Mouse (Mus musculus): ENCODE measurements around the gene Rnaseh2a. TPM values are rescaled to one million over a fixed set of nuclear protein-coding genes. Genes with fewer than 3 reads are reported as not detected.

Rnaseh2a gene
- polyA plus RNA-seq, 1 experiment, result 88.1 TPM

GRCm38 (mm10) chr8:84981644-84982498 lies 12.3 kb upstream of the Rnaseh2a start:
- Histone ChIP-seq H3K27ac (ENCODE audit: insufficient read depth, low read length) (no peak overlapping the region), H3K27me3 (ENCODE audit: control insufficient read depth, insufficient read depth, low read length, poor library complexity, severe bottlenecking) (no peaks in the 10 kb centered on the region), H3K9me3 (replicated peaks; ENCODE audit: control insufficient read depth, insufficient read depth, low read length, poor library complexity, severe bottlenecking) (no peaks in the 10 kb centered on the region), H3K36me3 (ENCODE audit: control insufficient read depth, insufficient read depth, low read length, poor library complexity, severe bottlenecking) (no peaks in the 10 kb centered on the region), H3K4me1 (ENCODE audit: control insufficient read depth, insufficient read depth, low read length) (peaks cover 7% of the 10 kb centered on the region), H3K9ac (ENCODE audit: low read depth, poor library complexity, severe bottlenecking) (no peak overlapping the region), H3K4me3 (ENCODE audit: low read depth, low read length) (no peak overlapping the region)
- TF ChIP-seq POLR2A (IDR thresholded peaks at IDR 0.05; ENCODE audit: insufficient read depth, low read length) (no peak), EP300 (IDR thresholded peaks at IDR 0.05; ENCODE audit: insufficient read depth, low read depth, low read length) (no peak), CTCF (IDR thresholded peaks at IDR 0.05; ENCODE audit: low read depth, low read length) (no peak)

GRCm38 (mm10) chr8:84980622-84981358 lies 11.2 kb upstream of the Rnaseh2a start:
- peaks cover 7% of the 10 kb centered on the region for H3K4me1 ChIP-seq (ENCODE audit: control insufficient read depth, insufficient read depth, low read length)
- no peaks in the 10 kb centered on the region for H3K9me3 ChIP-seq (replicated peaks; ENCODE audit: control insufficient read depth, insufficient read depth, low read length, poor library complexity, severe bottlenecking)
- H3K36me3 ChIP-seq (ENCODE audit: control insufficient read depth, insufficient read depth, low read length, poor library complexity, severe bottlenecking), result no peaks in the 10 kb centered on the region
- peak overlapping the region; percentile 59 for H3K27ac ChIP-seq (ENCODE audit: insufficient read depth, low read length)
- peak overlapping the region; percentile 92 for H3K9ac ChIP-seq (ENCODE audit: low read depth, poor library complexity, severe bottlenecking)
- peak overlapping the region; percentile 58 for H3K4me3 ChIP-seq (ENCODE audit: low read depth, low read length)
- TF ChIP-seq POLR2A (IDR thresholded peaks at IDR 0.05; ENCODE audit: insufficient read depth, low read length), result no peak
- TF ChIP-seq EP300 (IDR thresholded peaks at IDR 0.05; ENCODE audit: insufficient read depth, low read depth, low read length), result no peak
- TF ChIP-seq CTCF (IDR thresholded peaks at IDR 0.05; ENCODE audit: low read depth, low read length), result no peak
- H3K27me3 ChIP-seq (ENCODE audit: control insufficient read depth, insufficient read depth, low read length, poor library complexity, severe bottlenecking), result no peaks in the 10 kb centered on the region

GRCm38 (mm10) chr8:84979599-84980421 lies 10.2 kb upstream of the Rnaseh2a start:
- no peaks in the 10 kb centered on the region for H3K9me3 ChIP-seq (replicated peaks; ENCODE audit: control insufficient read depth, insufficient read depth, low read length, poor library complexity, severe bottlenecking)
- peaks cover 7% of the 10 kb centered on the region for H3K4me1 ChIP-seq (ENCODE audit: control insufficient read depth, insufficient read depth, low read length)
- H3K9ac ChIP-seq (ENCODE audit: low read depth, poor library complexity, severe bottlenecking), result peak overlapping the region; percentile 92
- H3K4me3 ChIP-seq (ENCODE audit: low read depth, low read length), result peak overlapping the region; percentile 58
- TF ChIP-seq EP300 (IDR thresholded peaks at IDR 0.05; ENCODE audit: insufficient read depth, low read depth, low read length), result no peak
- TF ChIP-seq POLR2A (IDR thresholded peaks at IDR 0.05; ENCODE audit: insufficient read depth, low read length), result no peak
- TF ChIP-seq CTCF (IDR thresholded peaks at IDR 0.05; ENCODE audit: low read depth, low read length), result no peak
- H3K27me3 ChIP-seq (ENCODE audit: control insufficient read depth, insufficient read depth, low read length, poor library complexity, severe bottlenecking), result no peaks in the 10 kb centered on the region
- peaks cover 4% of the 10 kb centered on the region; the same call in 1 of the 2 replicates for H3K36me3 ChIP-seq (ENCODE audit: control insufficient read depth, insufficient read depth, low read length, poor library complexity, severe bottlenecking)
- peak overlapping the region; percentile 59 for H3K27ac ChIP-seq (ENCODE audit: insufficient read depth, low read length)

GRCm38 (mm10) chr8:84978248-84978940 lies 8.8 kb upstream of the Rnaseh2a start, which contains the start of gene Junb:
Gene Junb, minus strand, starts transcription at chr8:84978718.
- Histone ChIP-seq H3K4me3 (ENCODE audit: low read depth, low read length) (peak within 1 kb of the TSS; percentile 90), H3K27ac (ENCODE audit: insufficient read depth, low read length) (peak within 1 kb of the TSS; percentile 64), H3K9ac (ENCODE audit: low read depth, poor library complexity, severe bottlenecking) (peak within 1 kb of the TSS; percentile 94), H3K27me3 (ENCODE audit: control insufficient read depth, insufficient read depth, low read length, poor library complexity, severe bottlenecking) (no peaks in the 10 kb centered on the region), H3K36me3 (ENCODE audit: control insufficient read depth, insufficient read depth, low read length, poor library complexity, severe bottlenecking) (peaks cover 4% of the 10 kb centered on the region; the same call in 1 of the 2 replicates), H3K4me1 (ENCODE audit: control insufficient read depth, insufficient read depth, low read length) (peaks cover 3% of the 10 kb centered on the region), H3K9me3 (replicated peaks; ENCODE audit: control insufficient read depth, insufficient read depth, low read length, poor library complexity, severe bottlenecking) (no peaks in the 10 kb centered on the region)
- TF ChIP-seq EP300 (IDR thresholded peaks at IDR 0.05; ENCODE audit: insufficient read depth, low read depth, low read length) (0 out of 2 replicates have a peak, but pooled peaks have one; percentile 43), POLR2A (IDR thresholded peaks at IDR 0.05; ENCODE audit: insufficient read depth, low read length) (peak; percentile 94), CTCF (IDR thresholded peaks at IDR 0.05; ENCODE audit: low read depth, low read length) (no peak)

Data from ES-Bruce4 (cell line).